Mouse (Mus musculus) neural tube, embryonic 11.5 days (tissue): Measurements from ENCODE around the gene Hist1h3e. TPM values are rescaled to one million over a fixed set of nuclear protein-coding genes. Genes with fewer than 3 reads are reported as not detected.

ENCODE experiments used
- ATAC-seq: fragments of 200-750 bp; cut with Nextera tagmentation; 2 replicates; pipeline ENCODE4 v1.8.0; 2017; ENCODE audit warnings: moderate number of reproducible peaks, mild to moderate bottlenecking, moderate TSS enrichment, moderate library complexity; ENCODE audit not compliant: insufficient read depth, low FRiP score, low TSS enrichment
- DNase-seq: peaks from one replicate; pipeline ENCODE4 v3.0.0-alpha.2; 2015; ENCODE audit warnings: low spot score
- H3K27ac ChIP-seq: fragments of 300-500 bp; sonication (generic); 2 replicates; pipeline ENCODE4 v1.5.1; 2014; ENCODE audit warnings: low read depth, mild to moderate bottlenecking, low read length
- H3K27me3 ChIP-seq: fragments of 300-500 bp; sonication (generic); 2 replicates; pipeline ENCODE4 v1.6.1; 2014; ENCODE audit warnings: mild to moderate bottlenecking, low read length, mixed read lengths; ENCODE audit not compliant: control insufficient read depth, insufficient read depth
- H3K36me3 ChIP-seq: fragments of 300-500 bp; sonication (generic); 2 replicates; pipeline ENCODE4 v1.6.1; 2014; ENCODE audit warnings: mild to moderate bottlenecking, low read length, moderate library complexity, mixed read lengths; ENCODE audit not compliant: control insufficient read depth, insufficient read depth
- H3K4me1 ChIP-seq: fragments of 300-500 bp; sonication (generic); 2 replicates; pipeline ENCODE4 v1.6.1; 2014; ENCODE audit warnings: low read length, mixed read lengths; ENCODE audit not compliant: control insufficient read depth, insufficient read depth
- H3K4me2 ChIP-seq: fragments of 300-500 bp; sonication (generic); 2 replicates; pipeline ENCODE4 v1.6.1; 2014; ENCODE audit warnings: low read depth, mild to moderate bottlenecking, moderate library complexity
- H3K4me3 ChIP-seq: fragments of 300-500 bp; sonication (generic); 2 replicates; pipeline ENCODE4 v1.5.1; 2014; ENCODE audit warnings: low read depth, low read length
- H3K9ac ChIP-seq: fragments of 300-500 bp; sonication (generic); 2 replicates; pipeline ENCODE4 v1.6.1; 2014; ENCODE audit warnings: mild to moderate bottlenecking, low read length
- H3K9me3 ChIP-seq: fragments of 300-500 bp; sonication (generic); 2 replicates; pipeline ENCODE4 v1.6.1; 2016; ENCODE audit warnings: low read length; ENCODE audit not compliant: control insufficient read depth
- WGBS: fragments of 180-500 bp; shearing (Covaris S2); extraction: QIAGEN DNeasy Blood & Tissue Kit; methylation state at CpG from one replicate; pipeline ENCODE4 v1.1.7; 2014; 5-methylcytosine and 5-hydroxymethylcytosine counted together
- microRNA-seq: library from miRNA; unstranded; fragments of <30 nt; microRNA quantifications from one replicate; pipeline ENCODE4, GENCODE M21; 2016
- polyA plus RNA-seq: library from polyadenylated mRNA; unstranded; fragments of >200 nt; fragmentation: Nextera tagmentation; extraction: Ambion mirVana; gene quantifications from 2 replicates; pipeline ENCODE4 v1.2.1, GENCODE M21; 2014

Gene Hist1h3e
- polyA plus RNA-seq, 1 experiment from 2014 or later = 6.4 TPM

GRCm38 (mm10) chr13:23513517-23513916, 48.7 kb downstream of the Hist1h3e start:
- no peak overlapping the region for H3K4me2 ChIP-seq
- H3K36me3 ChIP-seq = no peaks in the 10 kb centered on the region
- H3K9ac ChIP-seq = no peak overlapping the region
- H3K27ac ChIP-seq = no peak overlapping the region
- no peak overlapping the region for H3K4me3 ChIP-seq
- no peaks in the 10 kb centered on the region for H3K4me1 ChIP-seq
- no peak for ATAC-seq
- WGBS = 94% methylated on average over 1 of the region's 1 CpGs
- DNase-seq = no peak
- no peaks in the 10 kb centered on the region for H3K9me3 ChIP-seq
- H3K27me3 ChIP-seq = no peaks in the 10 kb centered on the region

Small RNAs within 50 kb of the gene (microRNA-seq; reads per million reads assigned to microRNA genes)
- gene Gm44297 (not detected), gene Gm44359 (not detected), gene Gm44394 (not detected), gene n-TStga1 (not detected)

Other genes with a start within 250 kb of the Hist1h3e start
- 62.0 and 62.7 TPM in 2 replicates for gene Zfp322a, start 193.2 kb downstream of the Hist1h3e start, polyA plus RNA-seq
- gene Abt1, start 138.5 kb downstream of the Hist1h3e start, polyA plus RNA-seq = 13.3 and 13.7 TPM in 2 replicates
- gene Btn1a1, start 96.5 kb downstream of the Hist1h3e start, polyA plus RNA-seq = 0.16 TPM in 1 of 2 replicates, not detected in the other
- 0.65 and 0.81 TPM in 2 replicates for gene Btn2a2, start 73.5 kb downstream of the Hist1h3e start, polyA plus RNA-seq
- gene Hist1h4h, start 31.3 kb downstream of the Hist1h3e start, polyA plus RNA-seq = 3.4 and 6.8 TPM in 2 replicates
- 1.6 and 2.1 TPM in 2 replicates for gene Hist1h2af, start 28.5 kb downstream of the Hist1h3e start, polyA plus RNA-seq
- 3.3 and 4.3 TPM in 2 replicates for gene Hist1h3g, start 26.9 kb downstream of the Hist1h3e start, polyA plus RNA-seq
- 0.82 and 1.3 TPM in 2 replicates for gene Hist1h2bh, start 19.0 kb downstream of the Hist1h3e start, polyA plus RNA-seq
- gene Hist1h3f, start 18.3 kb downstream of the Hist1h3e start, polyA plus RNA-seq = 0.51 and 1.4 TPM in 2 replicates
- 0.94 and 1.5 TPM in 2 replicates for gene Hist1h4f, start 10.7 kb downstream of the Hist1h3e start, polyA plus RNA-seq
- 0.58 TPM in 2 replicates for gene Hist1h1d, start 9.1 kb downstream of the Hist1h3e start, polyA plus RNA-seq
- 61.5 and 64.3 TPM in 2 replicates for gene Hist1h2ae, start 8.9 kb upstream of the Hist1h3e start, polyA plus RNA-seq
- gene Hist1h2bg, start 9.0 kb upstream of the Hist1h3e start, polyA plus RNA-seq = 6.9 and 10.2 TPM in 2 replicates
- gene Hist1h2bf, start 11.8 kb upstream of the Hist1h3e start, polyA plus RNA-seq = 3.4 and 4.1 TPM in 2 replicates
- gene Hist1h2ad, start 12.0 kb upstream of the Hist1h3e start, polyA plus RNA-seq = 0.90 and 4.0 TPM in 2 replicates
- gene Hist1h3d, start 13.4 kb upstream of the Hist1h3e start, polyA plus RNA-seq = 8.1 and 10.4 TPM in 2 replicates
- 89.4 and 91.9 TPM in 2 replicates for gene Hist1h4d, start 19.2 kb upstream of the Hist1h3e start, polyA plus RNA-seq
- 1.7 and 1.8 TPM in 2 replicates for gene Hist1h2be, start 58.8 kb upstream of the Hist1h3e start, polyA plus RNA-seq
- gene Hist1h1e, start 60.2 kb upstream of the Hist1h3e start, polyA plus RNA-seq = 16.3 and 18.2 TPM in 2 replicates
- 0.92 and 0.97 TPM in 2 replicates for gene Hist1h2ac, start 121.6 kb upstream of the Hist1h3e start, polyA plus RNA-seq
- 21.3 and 22.2 TPM in 2 replicates for gene Hist1h2bc, start 121.8 kb upstream of the Hist1h3e start, polyA plus RNA-seq
- gene Hist1h1t, start 133.4 kb upstream of the Hist1h3e start, polyA plus RNA-seq = not detected in 2 replicates
- 4.1 and 5.2 TPM in 2 replicates for gene Hist1h4c, start 136.1 kb upstream of the Hist1h3e start, polyA plus RNA-seq
- 3.2 and 3.3 TPM in 2 replicates for gene Hfe, start 148.5 kb upstream of the Hist1h3e start, polyA plus RNA-seq
- 12.2 and 15.3 TPM in 2 replicates for gene Hist1h1c, start 176.4 kb upstream of the Hist1h3e start, polyA plus RNA-seq
- 8.3 and 10.6 TPM in 2 replicates for gene Hist1h3c, start 183.2 kb upstream of the Hist1h3e start, polyA plus RNA-seq
- gene Hist1h2bb, start 184.4 kb upstream of the Hist1h3e start, polyA plus RNA-seq = 2.4 and 2.9 TPM in 2 replicates
- gene Hist1h2ab, start 188.8 kb upstream of the Hist1h3e start, polyA plus RNA-seq = 33.1 and 47.3 TPM in 2 replicates
- gene Hist1h3b, start 189.9 kb upstream of the Hist1h3e start, polyA plus RNA-seq = 6.2 and 8.4 TPM in 2 replicates
- 4.3 and 9.0 TPM in 2 replicates for gene Hist1h4b, start 194.6 kb upstream of the Hist1h3e start, polyA plus RNA-seq
- not detected in 2 replicates for gene Hist1h4a, start 198.9 kb upstream of the Hist1h3e start, polyA plus RNA-seq
- 2.3 and 4.3 TPM in 2 replicates for gene Hist1h3a, start 200.0 kb upstream of the Hist1h3e start, polyA plus RNA-seq
- 1.1 and 3.6 TPM in 2 replicates for gene Hist1h1a, start 201.3 kb upstream of the Hist1h3e start, polyA plus RNA-seq
- not detected in 2 replicates for gene Trim38, start 207.5 kb upstream of the Hist1h3e start, polyA plus RNA-seq
- not detected in 2 replicates for gene Slc17a2, start 244.6 kb upstream of the Hist1h3e start, polyA plus RNA-seq